Mouse (Mus musculus) lung, postnatal 0 days (tissue): ENCODE measurements at regions not wholly inside any gene's neighbourhood (a gene's known extent, or its start where the extent isn't known, plus 50 kb on each side); places are given as distances from the start of the nearest gene placed in this dataset.

Experiments used
- CTCF ChIP-seq: IDR thresholded peaks from 2 replicates; pipeline ENCODE4 v1.5.1; 2016; ENCODE audit warnings: antibody characterized with exemption, mild to moderate bottlenecking
- EP300 ChIP-seq: IDR thresholded peaks from 2 replicates; pipeline ENCODE4 v1.6.1; 2016; ENCODE audit warnings: antibody characterized with exemption, mild to moderate bottlenecking, control low read depth

- TF ChIP-seq CTCF: no peak
- TF ChIP-seq EP300: no peak
Observed at GRCm38 (mm10) chrX:99531154-99531553, 60.1 kb upstream of the Pja1 start.
